Mouse (Mus musculus): ENCODE results near the gene Unc13d.
"Not testable (repeated sequence)": the region's sequence is repeated elsewhere in the genome, so short reads cannot be mapped to it uniquely, and the experiment has no call there.

Gene Unc13d

GRCm38 (mm10) chr11:116077446-116078204 lies at the start of gene Unc13d:
Gene Unc13d, minus strand, starts transcription at chr11:116077961.
- DNase-seq (ENCODE audit: low read depth, low spot score), result no peak

- no peak for DNase-seq (ENCODE audit: low read depth, low spot score)
Observed at GRCm38 (mm10) chr11:116126261-116126660, 48.5 kb upstream of the Unc13d start.

DNA sequence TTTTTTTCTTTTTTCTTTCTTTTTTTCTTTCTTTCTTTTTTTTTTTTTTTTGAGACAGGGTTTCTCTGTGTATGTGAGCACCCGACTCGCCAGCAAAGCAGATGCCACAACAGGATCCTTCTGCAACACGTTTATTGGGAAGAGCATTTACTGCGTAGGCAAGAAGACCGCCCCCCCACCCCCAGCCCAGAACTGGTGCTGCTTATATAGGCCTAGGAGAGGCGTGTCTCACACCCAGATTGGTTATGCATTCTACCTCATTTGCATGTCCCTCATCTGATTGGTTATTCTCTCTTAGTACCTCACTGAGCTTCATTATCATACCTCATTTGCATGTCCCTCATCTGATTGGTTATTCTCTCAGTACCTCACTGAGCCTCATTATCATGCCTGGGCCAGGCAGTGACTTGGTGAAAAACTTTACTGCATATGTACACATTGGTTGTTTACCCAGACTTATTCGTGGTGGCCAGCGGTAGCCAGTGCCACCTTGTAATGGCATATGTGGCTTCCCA lies 44.0 kb upstream of the Unc13d start:
- not testable (repeated sequence) for DNase-seq (ENCODE audit: low read depth, low spot score)

DNA sequence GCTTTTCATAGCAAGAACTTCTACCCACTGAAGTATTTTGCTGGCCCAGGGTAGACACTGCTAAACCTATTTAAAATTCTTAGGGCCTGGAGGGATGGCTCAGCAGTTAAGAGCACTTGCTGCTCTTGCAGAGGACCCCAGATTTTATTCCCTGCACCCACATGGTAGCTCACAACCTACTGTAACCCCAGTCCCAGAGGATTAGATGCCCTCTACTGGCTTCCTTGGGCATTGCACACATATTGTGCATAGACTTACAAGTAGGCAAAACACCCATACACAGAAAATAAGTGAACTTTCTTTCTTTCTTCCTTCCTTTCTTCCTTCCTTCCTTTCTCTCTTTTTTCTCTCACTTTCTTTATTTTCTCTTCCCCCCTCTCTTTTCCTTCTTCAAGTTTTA lies 40.1 kb upstream of the Unc13d start:
- DNase-seq (ENCODE audit: low read depth, low spot score), result no peak

DNA sequence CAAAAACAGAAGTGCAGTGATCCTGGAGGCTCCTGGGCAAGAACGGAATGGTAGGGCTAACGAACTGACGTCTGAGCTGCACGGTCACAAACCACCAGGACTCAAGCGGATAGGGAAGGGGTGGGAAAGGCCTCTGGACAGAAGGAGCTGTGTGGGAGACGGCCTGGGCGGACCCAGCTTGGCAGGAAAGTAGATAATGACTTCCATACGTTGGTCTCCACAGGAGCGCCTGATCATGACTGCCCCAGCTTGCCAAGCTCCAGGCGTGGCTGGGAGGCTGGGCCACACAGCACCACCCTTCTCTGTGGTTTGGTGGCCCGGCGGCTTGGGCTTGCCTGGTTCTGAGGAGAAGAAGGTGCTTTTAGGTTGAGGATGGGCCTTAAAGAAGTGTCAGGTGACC lies 39.5 kb upstream of the Unc13d start:
- DNase-seq (ENCODE audit: low read depth, low spot score), result no peak

DNA sequence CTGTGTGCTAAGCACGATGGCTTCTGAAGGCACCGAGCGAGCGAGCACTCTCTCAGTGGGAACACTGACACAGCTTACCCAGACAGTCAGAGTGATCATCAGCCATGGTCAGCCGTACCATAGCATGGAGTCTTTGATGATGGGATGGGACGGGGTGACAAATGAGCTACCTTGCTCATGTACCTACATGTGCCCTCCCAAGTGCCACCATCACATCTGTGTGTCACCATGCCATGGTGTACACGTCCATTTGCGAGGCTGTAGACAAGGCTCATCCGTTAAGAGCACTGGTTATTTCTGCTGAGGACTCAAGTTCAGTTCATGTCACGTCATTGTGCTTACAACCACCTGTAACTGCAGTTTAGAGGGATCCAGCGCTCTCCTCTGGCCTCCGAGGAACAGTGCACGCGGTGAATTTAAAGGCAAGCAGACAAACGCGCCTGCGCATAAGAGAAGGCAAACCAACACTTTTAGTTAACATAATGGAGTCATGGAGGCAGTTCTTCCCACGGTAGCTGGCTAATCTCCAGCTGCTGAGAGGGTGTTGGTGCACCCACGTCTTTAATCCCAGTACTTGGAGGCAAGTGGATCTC lies 33.9 kb upstream of the Unc13d start:
- DNase-seq (ENCODE audit: low read depth, low spot score), result no peak

DNA sequence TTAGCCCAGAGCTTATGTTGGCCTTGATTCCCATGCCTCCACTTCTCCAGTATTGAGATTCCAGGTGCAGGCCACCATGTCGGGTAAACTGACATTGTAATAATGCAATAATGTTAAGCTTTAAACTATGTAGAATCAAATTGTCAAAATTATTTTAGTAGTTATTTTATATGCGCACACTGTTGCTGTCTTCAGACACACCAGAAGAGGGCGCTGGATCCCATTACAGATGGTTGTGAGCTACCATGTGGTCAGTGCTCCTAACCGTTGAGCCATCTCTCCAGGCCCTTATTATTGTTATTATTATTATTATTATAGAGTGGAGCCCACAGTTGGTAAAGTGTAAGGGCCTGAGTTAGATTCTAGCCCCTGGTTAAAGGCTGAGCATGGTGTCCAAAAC lies 33.3 kb upstream of the Unc13d start:
- DNase-seq (ENCODE audit: low read depth, low spot score), result no peak

DNA sequence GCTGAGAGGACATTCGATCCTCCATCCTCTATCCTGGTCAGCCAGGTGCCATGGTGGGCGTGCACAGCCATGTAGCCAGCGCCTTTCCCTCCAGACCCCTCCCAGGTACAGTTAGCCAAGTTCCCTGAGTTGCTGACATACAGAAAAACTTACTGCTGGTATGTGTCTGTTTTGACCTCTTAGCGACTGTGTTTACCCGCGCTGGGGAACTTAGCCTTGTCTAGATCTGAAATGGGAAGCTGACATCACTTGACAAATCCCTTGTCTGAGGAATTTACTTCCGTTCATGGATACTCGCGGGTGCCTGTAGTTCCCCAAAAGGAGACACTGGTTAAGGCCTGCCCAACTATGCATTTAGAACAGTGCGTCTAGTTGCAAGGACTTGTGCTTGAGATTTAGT lies 32.8 kb upstream of the Unc13d start:
- DNase-seq (ENCODE audit: low read depth, low spot score), result no peak

DNA sequence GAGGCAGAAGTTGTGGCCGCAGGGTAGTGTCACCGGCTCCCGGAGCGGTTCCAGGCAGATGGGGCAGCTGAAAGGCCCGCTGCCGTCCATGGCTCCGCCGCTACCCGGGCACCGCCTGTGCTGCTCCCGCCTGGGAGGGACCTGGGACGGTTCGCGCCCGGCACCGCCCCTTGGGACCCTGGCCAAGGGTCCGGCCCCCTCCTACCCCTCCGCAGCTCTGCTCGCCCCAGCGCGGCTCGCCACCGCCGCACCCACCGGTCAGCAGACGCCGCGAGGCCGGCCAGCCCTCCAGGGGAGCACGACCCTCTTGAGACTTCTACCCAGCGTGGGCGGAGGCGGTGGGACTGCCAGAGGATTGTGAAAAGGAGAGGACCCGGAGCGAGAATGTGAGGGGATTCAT lies 32.4 kb upstream of the Unc13d start:
- DNase-seq (ENCODE audit: low read depth, low spot score), result no peak

DNA sequence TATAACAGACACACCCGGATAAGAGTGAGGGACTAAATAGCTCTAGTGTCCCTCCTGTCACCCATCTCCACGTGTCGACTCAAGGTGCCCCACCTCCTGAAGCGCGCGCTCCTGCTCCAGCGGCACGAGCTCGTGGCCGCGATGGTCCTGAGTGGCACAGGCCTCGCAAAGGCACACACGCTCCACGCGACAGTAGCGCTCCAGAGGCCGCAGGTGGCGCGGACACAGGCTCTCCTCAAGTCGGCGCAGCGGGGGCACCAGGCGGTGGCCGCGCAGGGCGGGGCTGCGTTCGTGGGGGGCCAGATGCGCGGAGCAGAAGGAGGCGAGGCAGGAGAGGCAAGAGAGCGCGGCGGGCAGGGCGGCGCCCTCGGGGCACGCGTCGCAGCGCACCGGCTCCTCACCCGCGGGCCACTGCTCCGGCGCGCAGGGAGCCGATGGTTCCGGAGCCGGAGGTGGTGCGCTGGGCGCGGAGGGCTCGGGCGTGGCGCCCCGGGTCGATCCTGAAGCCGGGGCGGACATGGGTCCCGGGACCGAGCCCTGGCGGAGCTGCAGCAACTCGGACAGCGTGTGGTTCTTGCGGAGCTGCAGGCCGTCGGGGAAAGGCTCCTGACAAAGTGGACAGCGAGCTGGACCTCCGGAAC lies 31.8 kb upstream of the Unc13d start:
- DNase-seq (ENCODE audit: low read depth, low spot score), result no peak

DNA sequence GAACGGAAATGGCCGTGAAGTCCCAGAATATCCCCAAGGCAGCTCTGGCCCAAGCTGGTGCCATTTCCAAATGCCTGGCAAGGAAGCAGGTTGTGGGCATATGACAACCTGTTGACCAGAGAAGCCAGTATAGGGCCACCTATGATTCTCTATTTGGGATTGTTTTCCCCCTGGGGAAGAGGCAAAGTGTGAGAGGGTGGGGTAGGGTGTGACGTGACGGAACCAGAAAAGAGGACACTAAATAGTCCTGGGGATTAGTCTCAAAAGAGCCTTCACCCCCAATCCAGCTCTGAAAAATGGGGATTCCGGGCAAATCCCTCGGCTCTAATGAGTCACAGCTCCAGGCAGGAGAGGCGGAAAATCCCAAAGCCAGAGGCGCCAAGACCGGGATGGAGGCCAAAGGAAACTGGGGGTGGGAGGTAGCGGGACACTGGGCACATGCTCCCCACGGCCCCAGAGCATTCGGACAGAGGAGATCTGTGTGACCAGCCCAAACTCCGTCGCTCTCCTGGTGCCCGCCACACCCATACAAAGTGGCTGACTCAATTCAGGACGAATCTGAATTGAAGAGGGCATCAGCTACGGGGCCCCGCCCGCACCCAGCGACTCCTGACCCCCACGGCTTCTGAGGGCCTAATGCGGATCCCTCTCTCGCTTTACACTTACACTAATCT lies 30.8 kb upstream of the Unc13d start:
- no peak for DNase-seq (ENCODE audit: low read depth, low spot score)

DNA sequence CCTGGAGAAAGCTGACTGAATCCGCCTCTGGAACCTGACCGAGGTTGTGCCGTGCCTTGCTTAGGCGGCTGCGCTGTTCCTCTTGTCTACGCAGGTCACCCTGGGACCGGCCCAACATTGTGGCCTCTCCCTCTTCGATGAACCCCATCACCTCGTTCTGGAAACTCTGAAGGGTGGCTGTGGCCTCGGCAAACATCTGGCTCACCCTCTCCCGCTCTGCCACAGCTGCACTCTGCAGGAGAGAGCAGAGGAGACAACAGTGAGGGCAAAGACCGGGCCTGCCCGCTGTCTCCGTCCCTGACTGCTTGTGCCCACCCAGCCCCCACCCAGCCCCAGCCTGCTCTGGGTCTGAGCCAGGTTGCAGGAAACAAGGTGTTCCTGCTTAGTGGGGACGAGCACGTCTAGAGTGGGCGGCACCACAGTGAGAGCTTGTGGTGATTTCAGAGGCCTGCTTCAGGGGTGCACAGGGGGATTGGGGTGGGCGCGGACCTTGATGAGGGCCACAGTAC lies 30.1 kb upstream of the Unc13d start:
- no peak for DNase-seq (ENCODE audit: low read depth, low spot score)

GRCm38 (mm10) chr11:116106963-116107776 lies 29.4 kb upstream of the Unc13d start:
- DNase-seq (ENCODE audit: low read depth, low spot score), result no peak

DNA sequence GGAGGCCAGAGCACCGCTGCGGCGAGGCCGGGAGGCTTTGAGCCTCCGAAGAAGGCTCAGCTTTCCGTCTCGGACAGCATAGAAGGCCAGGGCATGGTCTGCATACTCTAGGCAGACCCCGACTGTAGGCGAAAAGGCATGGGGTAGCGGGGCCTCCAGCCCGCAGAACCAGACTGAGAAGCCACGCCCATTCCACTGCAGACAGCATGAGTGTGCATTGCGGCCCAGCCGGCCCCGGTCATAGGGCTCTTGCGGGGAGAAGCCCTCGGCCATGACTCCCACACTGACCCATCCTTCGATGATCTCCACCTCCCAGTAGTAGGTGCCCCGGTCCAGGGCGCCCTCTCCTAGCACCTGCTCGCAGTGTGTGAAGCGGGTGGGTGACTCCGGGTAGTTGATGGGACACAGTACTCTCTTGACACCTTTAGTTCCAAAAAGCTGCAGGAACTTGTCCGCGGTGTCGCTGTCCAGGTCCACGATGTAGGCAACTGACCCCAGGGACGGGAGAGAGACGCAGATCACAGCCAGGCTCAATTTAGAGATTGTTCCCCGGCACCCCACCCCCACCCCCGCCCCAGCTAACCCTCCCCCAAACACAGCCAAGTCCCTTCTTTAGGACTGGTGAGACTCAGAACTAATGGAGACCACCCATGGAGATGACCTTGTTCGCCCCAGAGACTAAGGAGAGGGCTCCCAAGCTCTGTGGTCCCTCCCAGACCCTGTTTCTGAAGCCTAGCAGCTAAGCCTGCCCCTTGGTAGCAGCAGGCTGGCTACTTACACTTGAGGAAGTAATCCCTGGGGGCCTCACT lies 28.6 kb upstream of the Unc13d start:
- no peak for DNase-seq (ENCODE audit: low read depth, low spot score)

GRCm38 (mm10) chr11:116105065-116105464 lies 27.3 kb upstream of the Unc13d start:
- no peak for DNase-seq (ENCODE audit: low read depth, low spot score)

GRCm38 (mm10) chr11:116104006-116104646 lies 26.4 kb upstream of the Unc13d start:
- DNase-seq (ENCODE audit: low read depth, low spot score), result no peak

GRCm38 (mm10) chr11:116103572-116103971 lies 25.8 kb upstream of the Unc13d start:
- no peak for DNase-seq (ENCODE audit: low read depth, low spot score)

DNA sequence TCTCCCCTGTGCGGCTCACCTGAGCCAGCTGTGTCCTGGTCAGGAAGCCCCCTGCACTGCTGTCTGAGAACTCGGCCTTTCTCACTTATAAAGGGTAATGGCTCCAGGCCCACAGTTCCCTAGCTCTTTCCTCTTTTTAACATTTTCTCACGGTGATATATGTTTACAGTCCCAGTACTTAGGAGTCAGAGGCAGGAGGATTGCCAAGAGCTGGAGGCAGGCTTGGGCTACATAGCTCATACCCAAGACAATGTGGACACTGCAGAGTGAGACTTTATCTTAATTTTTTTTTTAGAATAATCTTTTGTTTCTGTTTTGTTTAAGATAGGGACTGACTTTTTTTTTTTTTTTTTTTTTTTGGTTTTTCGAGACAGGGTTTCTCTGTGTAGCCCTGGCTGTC lies 24.7 kb upstream of the Unc13d start:
- no peak for DNase-seq (ENCODE audit: low read depth, low spot score)

GRCm38 (mm10) chr11:116101931-116102381 lies 24.2 kb upstream of the Unc13d start:
- DNase-seq (ENCODE audit: low read depth, low spot score), result no peak

DNA sequence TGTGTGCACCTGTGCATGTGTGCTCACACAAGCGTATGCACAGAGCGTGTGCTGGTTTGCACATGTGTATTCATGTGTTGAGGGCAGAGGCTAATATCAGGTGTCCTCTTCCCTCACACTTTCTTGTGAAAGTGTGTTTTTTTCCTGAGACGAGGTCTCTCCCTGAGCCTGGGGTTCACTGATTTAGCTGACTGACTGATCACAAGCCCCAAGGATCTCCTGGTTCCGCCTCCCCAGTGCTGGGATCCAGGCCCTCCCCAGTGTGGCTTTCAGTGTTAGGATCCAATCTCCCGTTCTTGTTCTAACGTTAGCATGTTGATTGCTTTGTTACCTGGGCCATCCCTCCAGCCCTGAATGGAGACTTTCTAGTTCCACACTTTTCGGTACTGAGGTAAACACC lies 23.1 kb upstream of the Unc13d start:
- no peak for DNase-seq (ENCODE audit: low read depth, low spot score)

Measured in brain, embryonic 18.5 days (tissue).